Mouse (Mus musculus): ENCODE measurements at regions not wholly inside any gene's neighbourhood (a gene's known extent, or its start where the extent isn't known, plus 50 kb on each side); places are given as distances from the start of the nearest gene placed in this dataset.

GRCm38 (mm10) chr15:54677660-54678059 lies 793.0 kb downstream of the Gm7489 start:
- Histone ChIP-seq H3K4me1 (ENCODE audit: control insufficient read depth, insufficient read depth, insufficient read length, low read length) (no peaks in the 10 kb centered on the region), H3K4me3 (ENCODE audit: low read depth, low read length) (no peak overlapping the region), H3K27ac (ENCODE audit: insufficient read depth, low read depth, low read length) (no peak overlapping the region), H3K27me3 (ENCODE audit: control insufficient read depth, insufficient read depth, low read length) (no peaks in the 10 kb centered on the region), H3K36me3 (ENCODE audit: control insufficient read depth, insufficient read depth, low read length) (no peaks in the 10 kb centered on the region)
- TF ChIP-seq CTCF (IDR thresholded peaks at IDR 0.05; ENCODE audit: extremely low read depth, insufficient read length, insufficient replicate concordance, low read depth, low read length) (peak; percentile 39; the same call in 1 of the 2 replicates), POLR2A (IDR thresholded peaks at IDR 0.05; ENCODE audit: low read depth, low read length) (no peak)
- 51% methylated on average over 8 of the region's 8 CpGs for WGBS

Measured in small intestine, adult 2 months (tissue).